Mouse (Mus musculus): Measurements from ENCODE around the gene Cacna1d. TPM values are rescaled to one million over a fixed set of nuclear protein-coding genes. Genes with fewer than 3 reads are reported as not detected.

Gene Cacna1d
- total and polyA plus RNA-seq, 2 experiments from 2014 or later = 6.1 to 27.6 TPM

GRCm38 (mm10) chr14:30459891-30460523 lies 31.2 kb downstream of the Cacna1d start:
- H3K4me2 ChIP-seq (ENCODE audit: low read depth, low read length) = peak overlapping the region; percentile 27

GRCm38 (mm10) chr14:30458820-30459219 lies 32.4 kb downstream of the Cacna1d start:
- WGBS = 77% methylated on average over 3 of the region's 3 CpGs
- DNase-seq (ENCODE audit: low spot score) (no peak), ATAC-seq (no peak)
- H3K4me1 ChIP-seq (ENCODE audit: insufficient read depth, low read length) = no peaks in the 10 kb centered on the region
- H3K27ac ChIP-seq = no peak overlapping the region
- no peak for TF ChIP-seq CTCF (IDR thresholded peaks at IDR 0.05; ENCODE audit: low read depth)
- no peaks in the 10 kb centered on the region for H3K27me3 ChIP-seq (ENCODE audit: insufficient read depth, low read length)
- H3K9ac ChIP-seq (replicated peaks; ENCODE audit: low read length) = no peak overlapping the region
- no peaks in the 10 kb centered on the region for H3K36me3 ChIP-seq (ENCODE audit: insufficient read depth, low read length)
- no peak overlapping the region for H3K4me3 ChIP-seq (ENCODE audit: low read length)
- no peaks in the 10 kb centered on the region for H3K9me3 ChIP-seq (ENCODE audit: low read length)
- no peak overlapping the region for H3K4me2 ChIP-seq (ENCODE audit: low read depth, low read length)

More at GRCm38 (mm10) chr14:30459891-30460523, 31.2 kb downstream of the Cacna1d start:
- Histone ChIP-seq H3K27ac (no peak overlapping the region), H3K9me3 (ENCODE audit: low read length) (no peaks in the 10 kb centered on the region), H3K9ac (replicated peaks; ENCODE audit: low read length) (no peak overlapping the region), H3K27me3 (ENCODE audit: insufficient read depth, low read length) (no peaks in the 10 kb centered on the region), H3K4me1 (ENCODE audit: insufficient read depth, low read length) (no peaks in the 10 kb centered on the region), H3K4me3 (ENCODE audit: low read length) (no peak overlapping the region), H3K36me3 (ENCODE audit: insufficient read depth, low read length) (no peaks in the 10 kb centered on the region)
- TF ChIP-seq CTCF (IDR thresholded peaks at IDR 0.05; ENCODE audit: low read depth) = peak; percentile 92
- WGBS = 5% methylated on average over 14 of the region's 14 CpGs
- ATAC-seq (peak; percentile 83), DNase-seq (ENCODE audit: low spot score) (peak; percentile 93)

GRCm38 (mm10) chr14:30457897-30458296 lies 33.4 kb downstream of the Cacna1d start:
- TF ChIP-seq CTCF (IDR thresholded peaks at IDR 0.05; ENCODE audit: low read depth) = no peak
- ATAC-seq (no peak), DNase-seq (ENCODE audit: low spot score) (no peak)
- 33% methylated on average over 2 of the region's 2 CpGs for WGBS
- Histone ChIP-seq H3K36me3 (ENCODE audit: insufficient read depth, low read length) (no peaks in the 10 kb centered on the region), H3K27ac (no peak overlapping the region), H3K4me2 (ENCODE audit: low read depth, low read length) (no peak overlapping the region), H3K4me3 (ENCODE audit: low read length) (no peak overlapping the region), H3K27me3 (ENCODE audit: insufficient read depth, low read length) (no peaks in the 10 kb centered on the region), H3K9ac (replicated peaks; ENCODE audit: low read length) (no peak overlapping the region), H3K9me3 (ENCODE audit: low read length) (no peaks in the 10 kb centered on the region), H3K4me1 (ENCODE audit: insufficient read depth, low read length) (no peaks in the 10 kb centered on the region)

- no peak for ATAC-seq
- H3K9ac ChIP-seq (replicated peaks; ENCODE audit: low read length) = no peak overlapping the region
- H3K4me3 ChIP-seq (ENCODE audit: low read length) = no peak overlapping the region
- no peaks in the 10 kb centered on the region for H3K4me1 ChIP-seq (ENCODE audit: insufficient read depth, low read length)
- no peak overlapping the region for H3K4me2 ChIP-seq (ENCODE audit: low read depth, low read length)
- no peaks in the 10 kb centered on the region for H3K27me3 ChIP-seq (ENCODE audit: insufficient read depth, low read length)
- H3K36me3 ChIP-seq (ENCODE audit: insufficient read depth, low read length) = no peaks in the 10 kb centered on the region
- no peak for TF ChIP-seq CTCF (IDR thresholded peaks at IDR 0.05; ENCODE audit: low read depth)
- no peaks in the 10 kb centered on the region for H3K9me3 ChIP-seq (ENCODE audit: low read length)
- 77% methylated on average over 7 of the region's 7 CpGs for WGBS
- no peak for DNase-seq (ENCODE audit: low spot score)
- H3K27ac ChIP-seq = no peak overlapping the region
Measured at GRCm38 (mm10) chr14:30457436-30457835, 33.8 kb downstream of the Cacna1d start.

GRCm38 (mm10) chr14:30455801-30456595 lies 35.3 kb downstream of the Cacna1d start:
- DNase-seq (ENCODE audit: low spot score) = peak; percentile 8
- Histone ChIP-seq H3K9ac (replicated peaks; ENCODE audit: low read length) (0 out of 2 replicates have a peak overlapping the region, but pooled peaks have one; percentile 9), H3K4me2 (ENCODE audit: low read depth, low read length) (peak overlapping the region; percentile 42), H3K36me3 (ENCODE audit: insufficient read depth, low read length) (no peaks in the 10 kb centered on the region), H3K9me3 (ENCODE audit: low read length) (no peaks in the 10 kb centered on the region), H3K4me1 (ENCODE audit: insufficient read depth, low read length) (no peaks in the 10 kb centered on the region), H3K4me3 (ENCODE audit: low read length) (no peak overlapping the region; the same call in 1 of the 2 replicates), H3K27ac (no peak overlapping the region), H3K27me3 (ENCODE audit: insufficient read depth, low read length) (no peaks in the 10 kb centered on the region)
- 17% methylated on average over 12 of the region's 13 CpGs for WGBS
- TF ChIP-seq CTCF (IDR thresholded peaks at IDR 0.05; ENCODE audit: low read depth) = no peak
- no peak for ATAC-seq

- Histone ChIP-seq H3K27ac (no peak overlapping the region), H3K4me3 (ENCODE audit: low read length) (no peak overlapping the region), H3K4me2 (ENCODE audit: low read depth, low read length) (no peak overlapping the region), H3K36me3 (ENCODE audit: insufficient read depth, low read length) (no peaks in the 10 kb centered on the region), H3K9me3 (ENCODE audit: low read length) (no peaks in the 10 kb centered on the region), H3K27me3 (ENCODE audit: insufficient read depth, low read length) (no peaks in the 10 kb centered on the region), H3K9ac (replicated peaks; ENCODE audit: low read length) (no peak overlapping the region), H3K4me1 (ENCODE audit: insufficient read depth, low read length) (no peaks in the 10 kb centered on the region)
- ATAC-seq (no peak), DNase-seq (ENCODE audit: low spot score) (no peak)
- no peak for TF ChIP-seq CTCF (IDR thresholded peaks at IDR 0.05; ENCODE audit: low read depth)
- 85% methylated on average over 3 of the region's 3 CpGs for WGBS
Measured at GRCm38 (mm10) chr14:30439915-30440314, 51.3 kb downstream of the Cacna1d start.

GRCm38 (mm10) chr14:30435316-30435715 lies 55.9 kb downstream of the Cacna1d start:
- no peak overlapping the region for H3K4me3 ChIP-seq (ENCODE audit: low read length)
- DNase-seq (ENCODE audit: low spot score) = no peak
- no peak overlapping the region for H3K4me2 ChIP-seq (ENCODE audit: low read depth, low read length)
- no peak for ATAC-seq
- H3K27me3 ChIP-seq (ENCODE audit: insufficient read depth, low read length) = no peaks in the 10 kb centered on the region
- no peaks in the 10 kb centered on the region for H3K9me3 ChIP-seq (ENCODE audit: low read length)
- H3K36me3 ChIP-seq (ENCODE audit: insufficient read depth, low read length) = no peaks in the 10 kb centered on the region
- H3K9ac ChIP-seq (replicated peaks; ENCODE audit: low read length) = no peak overlapping the region
- H3K4me1 ChIP-seq (ENCODE audit: insufficient read depth, low read length) = no peaks in the 10 kb centered on the region
- no peak overlapping the region for H3K27ac ChIP-seq
- WGBS = 84% methylated on average over 5 of the region's 5 CpGs
- TF ChIP-seq CTCF (IDR thresholded peaks at IDR 0.05; ENCODE audit: low read depth) = no peak

Data from hindbrain, postnatal 0 days (tissue).